Mouse (Mus musculus): ENCODE results near the gene Slco3a1.

- TF ChIP-seq CHD2 (IDR thresholded peaks at IDR 0.05; ENCODE audit: low read depth, low read length) (no peak), MAFK (IDR thresholded peaks at IDR 0.05; ENCODE audit: insufficient read depth, low read depth, low read length) (no peak), ZC3H11A (IDR thresholded peaks at IDR 0.05; ENCODE audit: borderline replicate concordance, low read depth, low read length) (no peak), HCFC1 (IDR thresholded peaks at IDR 0.05; ENCODE audit: borderline replicate concordance, insufficient read depth, low read length) (no peak)
Observed at GRCm38 (mm10) chr7:74531468-74532097, 23.0 kb downstream of the Slco3a1 start.
